Mouse (Mus musculus) testis, adult 2 months (tissue): ENCODE results near the gene Tfrc.

Experiments used
- CTCF ChIP-seq: fragments of 200-500 bp; IDR thresholded peaks from 2 replicates; pipeline ENCODE4 v1.5.1; 2012; ENCODE audit warnings: low read depth, mild to moderate bottlenecking, inconsistent platforms, low read length, moderate library complexity; ENCODE audit not compliant: control insufficient read depth, insufficient read depth, insufficient replicate concordance
- POLR2A ChIP-seq: fragments of 200-500 bp; IDR thresholded peaks from 2 replicates; pipeline ENCODE4 v1.6.1; 2012; ENCODE audit warnings: low read depth, mild to moderate bottlenecking, inconsistent platforms, low read length, moderate library complexity; ENCODE audit not compliant: control insufficient read depth

DNA sequence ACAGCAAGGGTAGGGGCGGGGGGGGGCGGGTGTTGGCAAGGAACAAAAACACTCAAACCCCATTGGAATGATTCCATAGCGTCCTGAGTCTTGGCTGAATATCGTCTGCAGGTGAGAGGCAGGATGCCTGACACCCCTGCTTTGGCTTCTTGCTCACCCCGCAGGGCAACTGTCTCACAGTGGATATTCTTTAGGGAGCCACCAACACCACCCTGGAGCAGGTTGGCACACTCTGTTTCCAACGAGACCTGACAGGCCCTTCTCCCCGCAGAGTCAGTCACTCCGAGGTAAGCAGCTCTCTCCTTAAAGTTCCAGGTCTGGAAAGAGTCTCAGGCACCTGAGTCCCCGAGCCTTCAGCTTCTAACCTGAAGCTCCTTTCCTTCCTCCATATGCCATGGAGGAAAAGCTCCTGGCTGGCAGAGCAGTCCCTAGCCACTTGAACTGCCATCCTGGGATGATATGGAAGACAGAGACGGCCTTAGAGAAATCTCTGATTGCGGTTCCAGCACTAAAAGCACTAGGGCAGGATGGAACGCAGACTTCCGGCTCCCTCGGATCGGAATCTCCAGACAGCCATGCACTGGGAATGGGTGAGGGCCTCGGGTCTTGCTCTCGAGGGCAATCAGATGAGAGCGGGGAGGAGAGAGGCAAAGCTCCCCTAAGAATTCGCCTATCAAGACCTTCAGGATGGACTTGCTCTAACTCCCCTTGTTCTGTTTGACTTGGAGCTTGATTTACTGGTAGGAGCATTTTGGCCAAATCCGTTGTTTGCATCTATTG is 32.9 kb downstream of the Tfrc start:
- TF ChIP-seq CTCF (no peak), POLR2A (no peak)
